Mouse (Mus musculus) midbrain, embryonic 16.5 days (tissue): ENCODE measurements around the gene Olfr523. TPM values are rescaled to one million over a fixed set of nuclear protein-coding genes. Genes with fewer than 3 reads are reported as not detected.

ENCODE experiments used
- ATAC-seq: fragments of 200-750 bp; cut with Nextera tagmentation; 2 replicates; pipeline ENCODE4 v1.8.0; 2017; ENCODE audit warnings: moderate TSS enrichment
- H3K27ac ChIP-seq: fragments of 300-500 bp; sonication (generic); 2 replicates; pipeline ENCODE4 v1.5.1; 2014; ENCODE audit warnings: mild to moderate bottlenecking, low read length, mixed read lengths
- H3K27me3 ChIP-seq: fragments of 300-500 bp; sonication (generic); 2 replicates; pipeline ENCODE4 v1.6.1; 2014; ENCODE audit warnings: low read depth, low read length, mixed read lengths; ENCODE audit not compliant: control insufficient read depth, insufficient read depth
- H3K36me3 ChIP-seq: fragments of 300-500 bp; sonication (generic); 2 replicates; pipeline ENCODE4 v1.6.1; 2014; ENCODE audit warnings: mild to moderate bottlenecking, low read length, moderate library complexity, mixed read lengths; ENCODE audit not compliant: control insufficient read depth, insufficient read depth
- H3K4me1 ChIP-seq: fragments of 300-500 bp; sonication (generic); 2 replicates; pipeline ENCODE4 v1.6.1; 2014; ENCODE audit warnings: mild to moderate bottlenecking, low read length, mixed read lengths; ENCODE audit not compliant: control insufficient read depth, insufficient read depth
- H3K4me2 ChIP-seq: fragments of 300-500 bp; sonication (generic); 2 replicates; pipeline ENCODE4 v1.6.1; 2014; ENCODE audit warnings: mild to moderate bottlenecking, low read length, mixed read lengths
- H3K4me3 ChIP-seq: fragments of 300-500 bp; sonication (generic); 2 replicates; pipeline ENCODE4 v1.5.1; 2014; ENCODE audit warnings: low read depth, mild to moderate bottlenecking, low read length, moderate library complexity, mixed read lengths
- H3K9ac ChIP-seq: fragments of 300-500 bp; sonication (generic); 2 replicates; pipeline ENCODE4 v1.6.1; 2014; ENCODE audit warnings: low read depth, low read length, mixed read lengths
- H3K9me3 ChIP-seq: fragments of 300-500 bp; sonication (generic); replicated peaks from 2 replicates; pipeline ENCODE4 v1.6.1; 2014; ENCODE audit warnings: mild to moderate bottlenecking, low read length, mixed read lengths; ENCODE audit not compliant: control insufficient read depth, poor library complexity, severe bottlenecking
- WGBS: fragments of 180-500 bp; shearing (Covaris S2); extraction: QIAGEN DNeasy Blood & Tissue Kit; methylation state at CpG from one replicate; pipeline ENCODE4 v1.1.7; 2014; 5-methylcytosine and 5-hydroxymethylcytosine counted together
- polyA plus RNA-seq: library from polyadenylated mRNA; unstranded; fragments of >200 nt; fragmentation: Nextera tagmentation; extraction: Ambion mirVana; gene quantifications from 2 replicates; pipeline ENCODE4 v1.2.1, GENCODE M21; 2015

Gene Olfr523
- polyA plus RNA-seq, 1 experiment from 2014 or later, result not detected

DNA sequence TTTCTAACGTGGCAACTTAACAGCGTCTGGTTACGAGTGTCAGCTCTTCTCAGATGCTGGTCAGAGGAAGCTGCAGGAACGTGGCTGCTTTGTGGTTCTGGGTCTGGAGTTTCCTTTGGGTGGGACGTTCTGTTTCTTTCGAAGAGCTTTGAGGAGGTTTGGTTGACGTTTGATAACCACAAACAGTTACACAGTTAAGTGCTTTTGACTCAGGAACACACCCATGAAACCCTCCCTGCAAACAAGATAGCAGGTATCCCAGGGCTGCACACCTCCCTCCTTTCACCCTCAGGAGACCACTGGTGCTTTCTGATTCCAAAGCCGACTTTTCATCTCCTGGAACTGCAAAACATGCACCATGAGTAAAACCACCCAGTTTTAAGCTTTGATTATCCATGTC, 35.1 kb downstream of the Olfr523 start:
- H3K4me3 ChIP-seq, result no peak overlapping the region
- H3K9ac ChIP-seq, result no peak overlapping the region
- no peaks in the 10 kb centered on the region for H3K36me3 ChIP-seq
- H3K9me3 ChIP-seq, result no peaks in the 10 kb centered on the region
- WGBS, result 79% methylated on average over 8 of the region's 8 CpGs
- H3K4me2 ChIP-seq, result no peak overlapping the region
- no peak for ATAC-seq
- no peaks in the 10 kb centered on the region for H3K27me3 ChIP-seq
- no peaks in the 10 kb centered on the region for H3K4me1 ChIP-seq
- no peak overlapping the region for H3K27ac ChIP-seq

DNA sequence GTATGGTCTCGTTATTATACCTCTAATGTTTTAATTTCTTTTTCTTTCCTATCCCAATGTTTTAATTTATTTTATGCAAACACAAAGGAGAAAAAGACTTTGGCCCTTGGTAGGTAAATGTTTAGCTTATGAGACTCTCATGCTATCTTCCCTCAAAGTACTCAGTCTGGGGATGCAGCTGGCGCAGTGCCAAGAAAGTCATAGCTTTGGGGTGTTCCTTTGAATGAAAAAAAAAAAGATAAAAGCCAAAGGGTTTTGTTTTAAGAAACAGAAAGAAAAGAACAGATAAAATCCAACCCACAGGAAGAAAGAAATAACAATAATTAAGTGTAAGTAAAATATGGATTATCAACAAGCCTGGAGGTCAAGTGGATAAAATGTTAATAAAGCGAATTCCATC, 35.7 kb downstream of the Olfr523 start:
- WGBS, result 82% methylated on average over 3 of the region's 3 CpGs
- H3K4me2 ChIP-seq, result no peak overlapping the region

GRCm38 (mm10) chr7:140213841-140214240, 40.8 kb downstream of the Olfr523 start:
- no peak for ATAC-seq
- H3K4me2 ChIP-seq, result no peak overlapping the region
- H3K27ac ChIP-seq, result no peak overlapping the region
- H3K36me3 ChIP-seq, result no peaks in the 10 kb centered on the region
- H3K27me3 ChIP-seq, result no peaks in the 10 kb centered on the region
- no peaks in the 10 kb centered on the region for H3K4me1 ChIP-seq
- no peak overlapping the region for H3K4me3 ChIP-seq
- H3K9me3 ChIP-seq, result no peaks in the 10 kb centered on the region
- whole genome bisulfite sequencing, result 82% methylated on average over 5 of the region's 5 CpGs
- H3K9ac ChIP-seq, result no peak overlapping the region

More for the DNA sequence above, 35.7 kb downstream of the Olfr523 start:
- Histone ChIP-seq H3K27ac (no peak overlapping the region), H3K9ac (no peak overlapping the region), H3K9me3 (no peaks in the 10 kb centered on the region), H3K4me3 (no peak overlapping the region), H3K36me3 (no peaks in the 10 kb centered on the region), H3K4me1 (no peaks in the 10 kb centered on the region), H3K27me3 (no peaks in the 10 kb centered on the region)
- no peak for ATAC-seq

- Histone ChIP-seq H3K9me3 (no peaks in the 10 kb centered on the region), H3K9ac (no peak within 1 kb of the TSS), H3K36me3 (no peaks in the 10 kb centered on the region), H3K4me3 (no peak within 1 kb of the TSS), H3K27me3 (no peaks in the 10 kb centered on the region), H3K4me1 (no peaks in the 10 kb centered on the region), H3K27ac (no peak within 1 kb of the TSS), H3K4me2 (no peak within 1 kb of the TSS)
- 86% methylated on average over 2 of the region's 2 CpGs for WGBS
- no peak for ATAC-seq
These were observed 45.0 kb downstream of the Olfr523 start, which contains the start of gene Cd163l1 for GRCm38 (mm10) chr7:140217967-140218366. TSS of gene Cd163l1 (plus strand) at chr7:140218267.

- Histone ChIP-seq H3K27me3 (no peaks in the 10 kb centered on the region), H3K9ac (no peak overlapping the region), H3K4me1 (no peaks in the 10 kb centered on the region), H3K36me3 (no peaks in the 10 kb centered on the region), H3K9me3 (no peaks in the 10 kb centered on the region), H3K4me2 (no peak overlapping the region), H3K4me3 (no peak overlapping the region), H3K27ac (no peak overlapping the region)
- 15% methylated on average over 1 of the region's 1 CpGs for WGBS
- ATAC-seq, result no peak
These were observed 46.3 kb downstream of the Olfr523 start for GRCm38 (mm10) chr7:140219268-140219667.

GRCm38 (mm10) chr7:140220375-140220774, 47.4 kb downstream of the Olfr523 start:
- H3K4me2 ChIP-seq, result no peak overlapping the region
- H3K4me3 ChIP-seq, result no peak overlapping the region
- ATAC-seq, result no peak
- no peaks in the 10 kb centered on the region for H3K36me3 ChIP-seq
- H3K9me3 ChIP-seq, result no peaks in the 10 kb centered on the region
- no peak overlapping the region for H3K9ac ChIP-seq
- 83% methylated on average over 4 of the region's 4 CpGs for WGBS
- H3K4me1 ChIP-seq, result no peaks in the 10 kb centered on the region
- no peaks in the 10 kb centered on the region for H3K27me3 ChIP-seq
- no peak overlapping the region for H3K27ac ChIP-seq

DNA sequence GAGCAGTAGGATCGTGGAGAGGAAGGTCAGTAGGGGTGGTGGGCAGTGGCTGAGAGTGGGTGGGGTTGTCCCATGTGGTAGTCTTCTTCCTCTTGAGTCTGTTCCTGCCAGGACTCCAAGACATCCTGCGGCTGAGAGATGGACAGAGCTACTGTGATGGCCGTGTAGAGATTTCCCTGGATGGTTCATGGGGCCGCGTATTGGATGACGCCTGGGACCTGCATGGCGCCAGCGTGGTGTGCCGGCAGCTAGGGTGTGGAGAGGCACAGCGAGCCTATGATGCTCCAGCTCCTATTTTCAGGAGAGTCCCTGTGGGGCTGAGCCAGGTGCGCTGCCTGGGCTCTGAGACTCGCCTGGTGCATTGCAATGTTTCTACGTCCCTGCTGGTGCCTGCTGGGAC, 51.2 kb downstream of the Olfr523 start:
- H3K27ac ChIP-seq, result no peak overlapping the region
- 88% methylated on average over 13 of the region's 13 CpGs for WGBS
- no peaks in the 10 kb centered on the region for H3K36me3 ChIP-seq
- H3K27me3 ChIP-seq, result no peaks in the 10 kb centered on the region
- ATAC-seq, result no peak
- H3K9me3 ChIP-seq, result no peaks in the 10 kb centered on the region
- no peak overlapping the region for H3K9ac ChIP-seq
- no peaks in the 10 kb centered on the region for H3K4me1 ChIP-seq
- no peak overlapping the region for H3K4me2 ChIP-seq
- H3K4me3 ChIP-seq, result no peak overlapping the region

Other genes starting within 250 kb of the Olfr523 start
- gene Utf1, start 229.4 kb upstream of the Olfr523 start, polyA plus RNA-seq, result not detected in 2 replicates
- 0.95 and 1.0 TPM in 2 replicates for gene 6430531B16Rik, start 194.5 kb upstream of the Olfr523 start, polyA plus RNA-seq
- gene Adam8, start 180.7 kb upstream of the Olfr523 start, polyA plus RNA-seq, result 3.0 and 3.9 TPM in 2 replicates
- gene Zfp511, start 136.8 kb upstream of the Olfr523 start, polyA plus RNA-seq, result 55.9 and 56.5 TPM in 2 replicates
- 58.0 and 61.0 TPM in 2 replicates for gene Tubgcp2, start 136.5 kb upstream of the Olfr523 start, polyA plus RNA-seq
- gene Msx3, start 124.1 kb upstream of the Olfr523 start, polyA plus RNA-seq, result 0.45 and 0.55 TPM in 2 replicates
- gene Caly, start 90.7 kb upstream of the Olfr523 start, polyA plus RNA-seq, result 299 and 401 TPM in 2 replicates
- gene Prap1, start 79.8 kb upstream of the Olfr523 start, polyA plus RNA-seq, result not detected in 2 replicates
- gene Fuom, start 70.8 kb upstream of the Olfr523 start, polyA plus RNA-seq, result 32.2 and 33.3 TPM in 2 replicates
- gene Paox, start 57.4 kb upstream of the Olfr523 start, polyA plus RNA-seq, result 6.7 and 8.3 TPM in 2 replicates
- gene Echs1, start 56.7 kb upstream of the Olfr523 start, polyA plus RNA-seq, result 111 TPM in 2 replicates
- 26.7 and 32.6 TPM in 2 replicates for gene Mtg1, start 35.7 kb upstream of the Olfr523 start, polyA plus RNA-seq
- gene Sprn, start 18.3 kb upstream of the Olfr523 start, polyA plus RNA-seq, result 26.7 and 29.2 TPM in 2 replicates
- not detected in 2 replicates for gene Olfr522, start 8.5 kb upstream of the Olfr523 start, polyA plus RNA-seq
- gene Olfr524, start 32.7 kb downstream of the Olfr523 start, polyA plus RNA-seq, result not detected in 2 replicates
- not detected in 2 replicates for gene Cd163l1, start 45.0 kb downstream of the Olfr523 start, polyA plus RNA-seq
- not detected in 2 replicates for gene 5830411N06Rik, start 74.1 kb downstream of the Olfr523 start, polyA plus RNA-seq
- not detected in 2 replicates for gene Olfr525, start 147.6 kb downstream of the Olfr523 start, polyA plus RNA-seq
- gene Olfr527, start 160.8 kb downstream of the Olfr523 start, polyA plus RNA-seq, result not detected in 2 replicates
- not detected in 2 replicates for gene Olfr60, start 188.5 kb downstream of the Olfr523 start, polyA plus RNA-seq
- gene Olfr530, start 203.1 kb downstream of the Olfr523 start, polyA plus RNA-seq, result not detected in 2 replicates
- gene Olfr531, start 229.7 kb downstream of the Olfr523 start, polyA plus RNA-seq, result not detected in 2 replicates
- not detected in 2 replicates for gene Olfr532, start 248.4 kb downstream of the Olfr523 start, polyA plus RNA-seq